Mouse (Mus musculus): Measurements from ENCODE around the gene Thap11.

- TF ChIP-seq CTCF (IDR thresholded peaks at IDR 0.05; ENCODE audit: borderline replicate concordance, insufficient read depth, low read length) (no peak), POLR2A (IDR thresholded peaks at IDR 0.05; ENCODE audit: low read depth, low read length) (no peak)
Observed at GRCm38 (mm10) chr8:105805346-105805745, 49.6 kb upstream of the Thap11 start.
